Mouse (Mus musculus): ENCODE results near the gene Ncam1.

DNA sequence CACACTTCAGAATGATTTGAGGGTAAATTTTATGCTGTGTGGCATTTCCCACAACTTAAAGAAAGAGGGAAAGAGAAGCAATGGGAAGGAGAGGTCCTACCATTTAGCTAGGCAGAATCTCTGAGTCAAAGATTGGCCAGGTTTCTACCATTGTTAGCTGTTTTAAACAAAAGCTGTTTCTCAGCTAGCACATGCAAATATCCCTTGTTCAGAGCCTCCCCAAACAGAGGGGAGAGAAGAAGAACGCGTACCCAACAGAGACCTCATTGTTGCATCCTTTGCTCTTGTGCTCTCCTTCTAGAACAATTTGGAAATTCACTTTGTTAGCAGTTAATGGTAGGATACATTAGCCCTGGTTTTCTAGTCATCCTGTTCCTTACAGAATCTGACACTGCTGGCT lies 137.2 kb downstream of the Ncam1 start:
- TF ChIP-seq POLR2A (IDR thresholded peaks at IDR 0.05; ENCODE audit: low read depth, low read length) (no peak), CTCF (conservative IDR thresholded peaks at IDR 0.05; ENCODE audit: insufficient read depth, insufficient read length, low read depth, low read length) (no peak)
